Mouse (Mus musculus) stomach, postnatal 0 days (tissue): ENCODE data around the gene Ackr4. TPM values are rescaled to one million over a fixed set of nuclear protein-coding genes. Genes with fewer than 3 reads are reported as not detected.

Experiments
- ATAC-seq: fragments of 200-750 bp; cut with Nextera tagmentation; 2 replicates; pipeline ENCODE4 v1.8.0; 2017; ENCODE audit not compliant: low FRiP score, low TSS enrichment
- DNase-seq: peaks from one replicate; pipeline ENCODE4 v3.0.0-alpha.2; 2016; ENCODE audit warnings: low spot score
- H3K27ac ChIP-seq: fragments of 300-500 bp; sonication (generic); replicated peaks from 2 replicates; pipeline ENCODE4 v1.5.1; 2014; ENCODE audit warnings: mild to moderate bottlenecking, control low read depth
- H3K27me3 ChIP-seq: fragments of 300-500 bp; sonication (generic); 2 replicates; pipeline ENCODE4 v1.6.1; 2014; ENCODE audit warnings: low read length; ENCODE audit not compliant: control insufficient read depth, insufficient read depth
- H3K36me3 ChIP-seq: fragments of 300-500 bp; sonication (generic); 2 replicates; pipeline ENCODE4 v1.6.1; 2014; ENCODE audit warnings: low read length, mixed read lengths; ENCODE audit not compliant: control insufficient read depth, insufficient read depth
- H3K4me1 ChIP-seq: fragments of 300-500 bp; sonication (generic); replicated peaks from 2 replicates; pipeline ENCODE4 v1.6.1; 2014; ENCODE audit warnings: antibody characterized with exemption; ENCODE audit not compliant: control insufficient read depth, insufficient read depth
- H3K4me2 ChIP-seq: fragments of 300-500 bp; sonication (generic); replicated peaks from 2 replicates; pipeline ENCODE4 v1.6.1; 2014; ENCODE audit warnings: low read depth, mild to moderate bottlenecking, control low read depth, moderate library complexity
- H3K4me3 ChIP-seq: fragments of 300-500 bp; sonication (generic); 2 replicates; pipeline ENCODE4 v1.5.1; 2014; ENCODE audit warnings: low read depth, low read length, control low read depth
- H3K9ac ChIP-seq: fragments of 300-500 bp; sonication (generic); 2 replicates; pipeline ENCODE4 v1.6.1; 2014; ENCODE audit warnings: mild to moderate bottlenecking, low read length, control low read depth, mixed read lengths
- H3K9me3 ChIP-seq: fragments of 300-500 bp; sonication (generic); 2 replicates; pipeline ENCODE4 v1.6.1; 2016; ENCODE audit warnings: low read length; ENCODE audit not compliant: control insufficient read depth
- CTCF ChIP-seq: IDR thresholded peaks from 2 replicates; pipeline ENCODE4 v1.5.1; 2016; ENCODE audit warnings: antibody characterized with exemption, low read depth, mild to moderate bottlenecking, moderate library complexity
- EP300 ChIP-seq: optimal IDR thresholded peaks from 2 replicates; pipeline ENCODE3; 2016; ENCODE audit warnings: antibody characterized with exemption
- WGBS: fragments of 180-500 bp; shearing (Covaris S2); extraction: QIAGEN DNeasy Blood & Tissue Kit; methylation state at CpG from one replicate; pipeline ENCODE4 v1.1.7; 2014; 5-methylcytosine and 5-hydroxymethylcytosine counted together
- polyA plus RNA-seq: library from polyadenylated mRNA; unstranded; fragments of >200 nt; fragmentation: Nextera tagmentation; extraction: Ambion mirVana; gene quantifications from 2 replicates; pipeline ENCODE4 v1.2.1, GENCODE M21; 2015

Ackr4 gene
- polyA plus RNA-seq, 1 experiment from 2014 or later, result 3.6 TPM

- no peak overlapping the region for H3K9ac ChIP-seq
- no peak overlapping the region for H3K4me3 ChIP-seq
- no peak overlapping the region for H3K4me2 ChIP-seq
- H3K4me1 ChIP-seq, result no peaks in the 10 kb centered on the region
- H3K9me3 ChIP-seq, result no peaks in the 10 kb centered on the region
- whole genome bisulfite sequencing, result 81% methylated on average over 4 of the region's 4 CpGs
- no peak overlapping the region for H3K27ac ChIP-seq
- TF ChIP-seq EP300 (no peak), CTCF (no peak)
- no peaks in the 10 kb centered on the region for H3K27me3 ChIP-seq
- peaks cover 16% of the 10 kb centered on the region; the same call in 1 of the 2 replicates for H3K36me3 ChIP-seq
- ATAC-seq (no peak), DNase-seq (no peak)
These were observed 87.0 kb downstream of the Ackr4 start for GRCm38 (mm10) chr9:104039742-104040141.

GRCm38 (mm10) chr9:104039031-104039695 lies 87.6 kb downstream of the Ackr4 start:
- no peak overlapping the region for H3K9ac ChIP-seq
- TF ChIP-seq CTCF (no peak), EP300 (no peak)
- peaks cover 16% of the 10 kb centered on the region; the same call in 1 of the 2 replicates for H3K36me3 ChIP-seq
- H3K27ac ChIP-seq, result no peak overlapping the region
- no peak overlapping the region for H3K4me2 ChIP-seq
- WGBS, result 91% methylated on average over 21 of the region's 21 CpGs
- no peak for ATAC-seq
- no peaks in the 10 kb centered on the region for H3K4me1 ChIP-seq
- no peaks in the 10 kb centered on the region for H3K27me3 ChIP-seq
- DNase-seq, result no peak
- H3K4me3 ChIP-seq, result no peak overlapping the region
- H3K9me3 ChIP-seq, result no peaks in the 10 kb centered on the region

GRCm38 (mm10) chr9:104038266-104038665 lies 88.5 kb downstream of the Ackr4 start:
- H3K36me3 ChIP-seq, result peaks cover 16% of the 10 kb centered on the region; the same call in 1 of the 2 replicates
- no peaks in the 10 kb centered on the region for H3K9me3 ChIP-seq
- H3K27ac ChIP-seq, result no peak overlapping the region
- no peaks in the 10 kb centered on the region for H3K4me1 ChIP-seq
- no peak for DNase-seq
- TF ChIP-seq EP300, result no peak
- no peak for TF ChIP-seq CTCF
- no peaks in the 10 kb centered on the region for H3K27me3 ChIP-seq
- no peak for ATAC-seq
- WGBS, result 89% methylated on average over 13 of the region's 13 CpGs
- H3K9ac ChIP-seq, result no peak overlapping the region
- H3K4me2 ChIP-seq, result no peak overlapping the region
- H3K4me3 ChIP-seq, result no peak overlapping the region

GRCm38 (mm10) chr9:104035261-104036015 lies 91.3 kb downstream of the Ackr4 start:
- H3K4me3 ChIP-seq, result no peak overlapping the region
- DNase-seq (peak; percentile 81), ATAC-seq (peak; percentile 76)
- H3K36me3 ChIP-seq, result peaks cover 16% of the 10 kb centered on the region; the same call in 1 of the 2 replicates
- 45% methylated on average over 24 of the region's 24 CpGs for WGBS
- no peaks in the 10 kb centered on the region for H3K9me3 ChIP-seq
- no peak overlapping the region for H3K27ac ChIP-seq
- H3K27me3 ChIP-seq, result no peaks in the 10 kb centered on the region
- no peak overlapping the region for H3K4me2 ChIP-seq
- H3K4me1 ChIP-seq, result no peaks in the 10 kb centered on the region
- TF ChIP-seq CTCF, result peak; percentile 86
- no peak for TF ChIP-seq EP300
- H3K9ac ChIP-seq, result no peak overlapping the region

GRCm38 (mm10) chr9:104034718-104035117 lies 92.0 kb downstream of the Ackr4 start:
- Histone ChIP-seq H3K4me2 (no peak overlapping the region), H3K4me3 (no peak overlapping the region), H3K36me3 (peaks cover 16% of the 10 kb centered on the region; the same call in 1 of the 2 replicates), H3K27me3 (no peaks in the 10 kb centered on the region), H3K4me1 (no peaks in the 10 kb centered on the region), H3K27ac (no peak overlapping the region), H3K9me3 (no peaks in the 10 kb centered on the region), H3K9ac (no peak overlapping the region)
- TF ChIP-seq CTCF (no peak), EP300 (no peak)
- DNase-seq, result no peak
- WGBS, result 61% methylated on average over 6 of the region's 6 CpGs
- ATAC-seq, result no peak

- H3K27ac ChIP-seq, result no peak overlapping the region
- peaks cover 14% of the 10 kb centered on the region; the same call in 1 of the 2 replicates for H3K36me3 ChIP-seq
- H3K4me1 ChIP-seq, result no peaks in the 10 kb centered on the region
- WGBS, result 77% methylated on average over 8 of the region's 8 CpGs
- no peaks in the 10 kb centered on the region for H3K27me3 ChIP-seq
- DNase-seq, result no peak
- H3K4me3 ChIP-seq, result no peak overlapping the region
- no peak overlapping the region for H3K9ac ChIP-seq
- no peak for ATAC-seq
- H3K9me3 ChIP-seq, result no peaks in the 10 kb centered on the region
- TF ChIP-seq EP300 (no peak), CTCF (no peak)
- no peak overlapping the region for H3K4me2 ChIP-seq
These were observed 92.5 kb downstream of the Ackr4 start for GRCm38 (mm10) chr9:104034231-104034630.

Other genes with a start within 250 kb of the Ackr4 start
- gene Nphp3, start 124.4 kb downstream of the Ackr4 start, polyA plus RNA-seq, result 1.8 and 2.1 TPM in 2 replicates
- not detected in 2 replicates for gene Gm28305, start 86.3 kb downstream of the Ackr4 start, polyA plus RNA-seq
- 39.3 and 42.4 TPM in 2 replicates for gene Uba5, start 63.8 kb downstream of the Ackr4 start, polyA plus RNA-seq
- 24.2 and 24.4 TPM in 2 replicates for gene Acad11, start 63.6 kb downstream of the Ackr4 start, polyA plus RNA-seq
- 10.7 and 11.5 TPM in 2 replicates for gene Dnajc13, start 136.0 kb upstream of the Ackr4 start, polyA plus RNA-seq
- 9.8 and 10.8 TPM in 2 replicates for gene Acpp, start 210.8 kb upstream of the Ackr4 start, polyA plus RNA-seq